Mouse (Mus musculus): ENCODE measurements around the gene Ldha. TPM values are rescaled to one million over a fixed set of nuclear protein-coding genes. Genes with fewer than 3 reads are reported as not detected.
"Not testable (repeated sequence)": the region's sequence is repeated elsewhere in the genome, so short reads cannot be mapped to it uniquely, and the experiment has no call there.

Ldha gene
- polyA plus RNA-seq (2015; fragmentation: Nextera tagmentation; extraction: Ambion mirVana), result 501 and 553 TPM in 2 replicates

GRCm38 (mm10) chr7:46840787-46841525 is at the start of gene Ldha:
Ldha (plus strand) TSS chr7:46841475.
- H3K36me3 ChIP-seq, result no peaks in the 10 kb centered on the region
- no peak for ATAC-seq
- no peak within 1 kb of the TSS for H3K27ac ChIP-seq
- H3K4me1 ChIP-seq (replicated peaks), result peaks cover 27% of the 10 kb centered on the region
- H3K4me2 ChIP-seq (replicated peaks), result no peak within 1 kb of the TSS
- H3K27me3 ChIP-seq, result 0 out of 2 replicates have a peak, but pooled peaks cover 16% of the 10 kb centered on the region
- WGBS, result 30% methylated on average over 6 of the region's 6 CpGs
- H3K4me3 ChIP-seq (replicated peaks), result no peak within 1 kb of the TSS
- no peaks in the 10 kb centered on the region for H3K9me3 ChIP-seq
- no peak within 1 kb of the TSS for H3K9ac ChIP-seq (replicated peaks)

- Histone ChIP-seq H3K9ac (replicated peaks) (no peak overlapping the region), H3K4me1 (replicated peaks) (peaks cover 29% of the 10 kb centered on the region), H3K27me3 (no peaks in the 10 kb centered on the region), H3K36me3 (peaks cover 15% of the 10 kb centered on the region), H3K9me3 (no peaks in the 10 kb centered on the region), H3K27ac (no peak overlapping the region), H3K4me3 (replicated peaks) (no peak overlapping the region), H3K4me2 (replicated peaks) (no peak overlapping the region)
- ATAC-seq, result no peak
- 92% methylated on average over 4 of the region's 4 CpGs for WGBS
These were observed 47.4 kb upstream of the Ldha start for GRCm38 (mm10) chr7:46793871-46794270.

- Histone ChIP-seq H3K9me3 (no peaks in the 10 kb centered on the region), H3K27me3 (no peaks in the 10 kb centered on the region), H3K27ac (peak within 1 kb of the TSS; percentile 87), H3K4me1 (replicated peaks) (peaks cover 29% of the 10 kb centered on the region), H3K36me3 (peaks cover 6% of the 10 kb centered on the region; the same call in 1 of the 2 replicates), H3K4me2 (replicated peaks) (peak within 1 kb of the TSS; percentile 96), H3K9ac (replicated peaks) (peak within 1 kb of the TSS; percentile 97), H3K4me3 (replicated peaks) (peak within 1 kb of the TSS; percentile 86)
- WGBS, result under 1% methylated on average over 75 of the region's 75 CpGs
- peak; percentile 99 for ATAC-seq
These were observed 45.7 kb upstream of the Ldha start, which contains the start of the genes Hps5 and Gtf2h1 for GRCm38 (mm10) chr7:46795287-46796205. Hps5 (minus strand) TSS chr7:46796064. Gtf2h1 (plus strand) TSS chr7:46796103.

GRCm38 (mm10) chr7:46796206-46796679 is 45.0 kb upstream of the Ldha start:
- peaks cover 7% of the 10 kb centered on the region; the same call in 1 of the 2 replicates for H3K36me3 ChIP-seq
- peak overlapping the region; percentile 86 for H3K4me3 ChIP-seq (replicated peaks)
- H3K9me3 ChIP-seq, result no peaks in the 10 kb centered on the region
- peak overlapping the region; percentile 96 for H3K4me2 ChIP-seq (replicated peaks)
- H3K9ac ChIP-seq (replicated peaks), result peak overlapping the region; percentile 97
- H3K27me3 ChIP-seq, result no peaks in the 10 kb centered on the region
- WGBS, result under 1% methylated on average over 31 of the region's 31 CpGs
- H3K27ac ChIP-seq, result peak overlapping the region; percentile 87
- ATAC-seq, result no peak
- H3K4me1 ChIP-seq (replicated peaks), result peaks cover 29% of the 10 kb centered on the region

GRCm38 (mm10) chr7:46796779-46797178 is 44.5 kb upstream of the Ldha start:
- H3K4me1 ChIP-seq (replicated peaks), result peaks cover 29% of the 10 kb centered on the region
- peak overlapping the region; percentile 96 for H3K4me2 ChIP-seq (replicated peaks)
- ATAC-seq, result no peak
- H3K9ac ChIP-seq (replicated peaks), result peak overlapping the region; percentile 97
- no peak overlapping the region for H3K27ac ChIP-seq
- no peaks in the 10 kb centered on the region for H3K27me3 ChIP-seq
- peak overlapping the region; percentile 86 for H3K4me3 ChIP-seq (replicated peaks)
- no peaks in the 10 kb centered on the region for H3K9me3 ChIP-seq
- peaks cover 7% of the 10 kb centered on the region; the same call in 1 of the 2 replicates for H3K36me3 ChIP-seq
- WGBS, result 62% methylated on average over 6 of the region's 6 CpGs

GRCm38 (mm10) chr7:46810325-46810724 is 30.9 kb upstream of the Ldha start:
- Histone ChIP-seq H3K27me3 (no peaks in the 10 kb centered on the region), H3K4me2 (replicated peaks) (no peak overlapping the region), H3K27ac (no peak overlapping the region), H3K36me3 (peaks cover 76% of the 10 kb centered on the region), H3K9me3 (no peaks in the 10 kb centered on the region), H3K9ac (replicated peaks) (no peak overlapping the region), H3K4me3 (replicated peaks) (no peak overlapping the region), H3K4me1 (replicated peaks) (no peaks in the 10 kb centered on the region)
- no peak for ATAC-seq
- 93% methylated on average over 6 of the region's 6 CpGs for WGBS

- no peak overlapping the region for H3K4me3 ChIP-seq (replicated peaks)
- no peak for ATAC-seq
- no peak overlapping the region for H3K4me2 ChIP-seq (replicated peaks)
- no peak overlapping the region for H3K27ac ChIP-seq
- no peaks in the 10 kb centered on the region for H3K27me3 ChIP-seq
- no peaks in the 10 kb centered on the region for H3K4me1 ChIP-seq (replicated peaks)
- H3K36me3 ChIP-seq, result peaks cover 82% of the 10 kb centered on the region
- no peak overlapping the region for H3K9ac ChIP-seq (replicated peaks)
- WGBS, result 96% methylated on average over 4 of the region's 4 CpGs
- no peaks in the 10 kb centered on the region for H3K9me3 ChIP-seq
These were observed 27.3 kb upstream of the Ldha start for GRCm38 (mm10) chr7:46814012-46814411.

- peaks cover 72% of the 10 kb centered on the region for H3K36me3 ChIP-seq
- not testable (repeated sequence) for H3K4me2 ChIP-seq (replicated peaks); ATAC-seq; H3K9me3 ChIP-seq; H3K27me3 ChIP-seq; H3K9ac ChIP-seq (replicated peaks); H3K4me3 ChIP-seq (replicated peaks); H3K4me1 ChIP-seq (replicated peaks); H3K27ac ChIP-seq
- 93% methylated on average over 15 of the region's 15 CpGs for WGBS
These were observed 20.2 kb upstream of the Ldha start for GRCm38 (mm10) chr7:46820876-46821632.

GRCm38 (mm10) chr7:46827046-46827802 is 14.1 kb upstream of the Ldha start:
- H3K27ac ChIP-seq, result no peak overlapping the region
- no peak overlapping the region for H3K4me3 ChIP-seq (replicated peaks)
- WGBS, result 86% methylated on average over 20 of the region's 20 CpGs
- H3K4me2 ChIP-seq (replicated peaks), result no peak overlapping the region
- H3K36me3 ChIP-seq, result peaks cover 21% of the 10 kb centered on the region
- ATAC-seq, result no peak
- no peaks in the 10 kb centered on the region for H3K27me3 ChIP-seq
- H3K4me1 ChIP-seq (replicated peaks), result no peaks in the 10 kb centered on the region
- no peak overlapping the region for H3K9ac ChIP-seq (replicated peaks)
- no peaks in the 10 kb centered on the region for H3K9me3 ChIP-seq

GRCm38 (mm10) chr7:46827803-46828184 is 13.5 kb upstream of the Ldha start:
- no peak overlapping the region for H3K4me2 ChIP-seq (replicated peaks)
- H3K4me3 ChIP-seq (replicated peaks), result no peak overlapping the region
- WGBS, result 94% methylated on average over 2 of the region's 2 CpGs
- H3K27me3 ChIP-seq, result no peaks in the 10 kb centered on the region
- H3K9ac ChIP-seq (replicated peaks), result no peak overlapping the region
- H3K4me1 ChIP-seq (replicated peaks), result no peaks in the 10 kb centered on the region
- no peak for ATAC-seq
- no peaks in the 10 kb centered on the region for H3K9me3 ChIP-seq
- H3K27ac ChIP-seq, result no peak overlapping the region
- peaks cover 15% of the 10 kb centered on the region for H3K36me3 ChIP-seq

GRCm38 (mm10) chr7:46829911-46830310 is 11.4 kb upstream of the Ldha start:
- Histone ChIP-seq H3K4me1 (replicated peaks) (peaks cover 2% of the 10 kb centered on the region), H3K4me2 (replicated peaks) (no peak overlapping the region), H3K9ac (replicated peaks) (no peak overlapping the region), H3K27ac (no peak overlapping the region), H3K36me3 (no peaks in the 10 kb centered on the region), H3K4me3 (replicated peaks) (no peak overlapping the region), H3K27me3 (no peaks in the 10 kb centered on the region), H3K9me3 (no peaks in the 10 kb centered on the region)
- no peak for ATAC-seq
- WGBS, result 91% methylated on average over 12 of the region's 12 CpGs

Data from midbrain, embryonic 13.5 days (tissue).